Mouse (Mus musculus): ENCODE measurements around the gene Bcl2l10. TPM values are rescaled to one million over a fixed set of nuclear protein-coding genes. Genes with fewer than 3 reads are reported as not detected.

Gene Bcl2l10
- total and polyA plus RNA-seq, 3 experiments = 0.33 TPM; not detected in 2

DNA sequence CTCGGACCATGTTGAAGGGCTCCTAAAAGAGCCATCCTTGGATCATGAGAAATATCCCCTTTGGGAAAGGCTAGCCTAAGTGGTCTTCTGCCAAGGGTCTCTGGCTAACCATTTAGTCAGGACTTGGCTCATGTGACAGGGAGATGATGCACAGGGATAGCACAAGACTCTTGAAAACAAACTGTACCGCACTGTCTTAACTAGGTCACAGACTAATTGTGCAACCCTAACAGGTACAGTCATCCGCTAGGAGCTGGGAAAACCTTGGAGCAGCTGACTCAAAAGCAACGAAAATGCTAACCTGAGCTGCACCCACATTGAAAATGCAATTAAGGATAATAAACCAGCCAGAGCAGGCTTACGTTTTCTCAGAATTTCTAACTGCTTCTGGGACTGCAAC is 18.6 kb downstream of the Bcl2l10 start:
- ATAC-seq (ENCODE audit: extremely low read depth, insufficient number of reproducible peaks, low FRiP score, poor library complexity, severe bottlenecking) (no peak), DNase-seq (ENCODE audit: low spot score) (no peak)
- no peak overlapping the region for H3K4me3 ChIP-seq (ENCODE audit: low read depth, low read length)
- H3K4me1 ChIP-seq (ENCODE audit: insufficient read depth, low read depth, low read length) = peaks cover 17% of the 10 kb centered on the region
- no peaks in the 10 kb centered on the region for H3K36me3 ChIP-seq (replicated peaks)
- no peaks in the 10 kb centered on the region for H3K9me3 ChIP-seq (replicated peaks)
- H3K27me3 ChIP-seq (ENCODE audit: insufficient read depth, low read length) = peaks cover 3% of the 10 kb centered on the region; the same call in 1 of the 2 replicates
- no peak for TF ChIP-seq CTCF (IDR thresholded peaks at IDR 0.05; ENCODE audit: low read depth, low read length)
- no peak for TF ChIP-seq GATA1 (IDR thresholded peaks at IDR 0.05; ENCODE audit: borderline replicate concordance, low read length)
- no peak for TF ChIP-seq TAL1 (conservative IDR thresholded peaks at IDR 0.05; ENCODE audit: low read depth, low read length)
- TF ChIP-seq GATA2 (IDR thresholded peaks at IDR 0.05; ENCODE audit: borderline replicate concordance, low read depth, low read length) = no peak
- TF ChIP-seq POLR2AphosphoS5 (IDR thresholded peaks at IDR 0.05; ENCODE audit: insufficient replicate concordance, low read depth, low read length) = no peak

DNA sequence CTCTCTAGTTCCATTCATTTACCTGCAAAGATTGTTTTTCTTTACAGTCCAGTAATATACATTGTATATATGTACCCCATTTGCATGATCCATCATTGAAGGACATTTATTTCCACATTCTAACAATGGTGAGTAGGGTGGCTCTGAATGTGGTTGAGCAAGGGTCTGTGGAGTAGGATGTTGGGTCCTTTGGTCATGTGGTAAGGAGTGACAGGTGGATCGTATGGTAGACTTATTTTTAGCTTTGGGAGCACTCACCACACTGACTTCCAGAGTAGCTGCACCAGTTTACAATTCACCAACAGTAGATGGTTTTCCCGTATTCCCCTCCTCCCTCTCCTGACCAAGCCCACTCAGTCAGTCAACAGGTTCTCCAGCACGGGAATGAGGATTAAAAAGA is 21.2 kb downstream of the Bcl2l10 start:
- peaks cover 17% of the 10 kb centered on the region for H3K4me1 ChIP-seq (ENCODE audit: insufficient read depth, low read depth, low read length)
- TF ChIP-seq POLR2AphosphoS5 (IDR thresholded peaks at IDR 0.05; ENCODE audit: insufficient replicate concordance, low read depth, low read length) = no peak
- no peak for TF ChIP-seq TAL1 (conservative IDR thresholded peaks at IDR 0.05; ENCODE audit: low read depth, low read length)
- no peak for TF ChIP-seq GATA2 (IDR thresholded peaks at IDR 0.05; ENCODE audit: borderline replicate concordance, low read depth, low read length)
- no peak for TF ChIP-seq CTCF (IDR thresholded peaks at IDR 0.05; ENCODE audit: low read depth, low read length)
- TF ChIP-seq GATA1 (IDR thresholded peaks at IDR 0.05; ENCODE audit: borderline replicate concordance, low read length) = no peak
- H3K27me3 ChIP-seq (ENCODE audit: insufficient read depth, low read length) = peaks cover 16% of the 10 kb centered on the region
- DNase-seq (ENCODE audit: low spot score) (no peak), ATAC-seq (ENCODE audit: extremely low read depth, insufficient number of reproducible peaks, low FRiP score, poor library complexity, severe bottlenecking) (no peak)
- H3K36me3 ChIP-seq (replicated peaks) = no peaks in the 10 kb centered on the region
- H3K4me3 ChIP-seq (ENCODE audit: low read depth, low read length) = no peak overlapping the region
- no peaks in the 10 kb centered on the region for H3K9me3 ChIP-seq (replicated peaks)

DNA sequence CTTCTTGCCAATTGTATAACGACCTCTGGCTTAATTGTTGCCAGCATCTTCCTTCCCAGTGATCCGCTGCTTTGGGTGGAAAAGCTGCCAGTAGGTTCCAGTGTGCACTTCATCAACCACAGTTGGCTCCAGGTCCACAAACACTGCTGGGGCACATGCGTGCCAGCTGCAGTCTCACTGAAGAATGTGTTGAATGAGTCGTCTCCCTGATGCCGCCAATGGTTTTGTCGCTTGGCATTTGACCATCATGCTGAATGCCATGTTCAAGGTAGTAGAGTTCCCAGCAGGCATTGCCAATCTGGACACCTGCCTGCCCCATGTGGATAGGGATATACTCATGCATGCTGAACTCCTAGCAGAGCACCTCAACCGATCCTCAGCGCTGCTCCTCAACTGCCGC is 28.0 kb downstream of the Bcl2l10 start:
- no peaks in the 10 kb centered on the region; the same call in 1 of the 2 replicates for H3K4me1 ChIP-seq (ENCODE audit: insufficient read depth, low read depth, low read length)
- ATAC-seq (ENCODE audit: extremely low read depth, insufficient number of reproducible peaks, low FRiP score, poor library complexity, severe bottlenecking) (no peak), DNase-seq (ENCODE audit: low spot score) (no peak)
- no peak for TF ChIP-seq TAL1 (conservative IDR thresholded peaks at IDR 0.05; ENCODE audit: low read depth, low read length)
- TF ChIP-seq CTCF (IDR thresholded peaks at IDR 0.05; ENCODE audit: low read depth, low read length) = no peak
- no peak for TF ChIP-seq POLR2AphosphoS5 (IDR thresholded peaks at IDR 0.05; ENCODE audit: insufficient replicate concordance, low read depth, low read length)
- TF ChIP-seq GATA1 (IDR thresholded peaks at IDR 0.05; ENCODE audit: borderline replicate concordance, low read length) = no peak
- no peak for TF ChIP-seq GATA2 (IDR thresholded peaks at IDR 0.05; ENCODE audit: borderline replicate concordance, low read depth, low read length)
- H3K4me3 ChIP-seq (ENCODE audit: low read depth, low read length) = no peak overlapping the region
- no peaks in the 10 kb centered on the region for H3K36me3 ChIP-seq (replicated peaks)
- H3K9me3 ChIP-seq (replicated peaks) = peaks cover 12% of the 10 kb centered on the region
- peaks cover 24% of the 10 kb centered on the region for H3K27me3 ChIP-seq (ENCODE audit: insufficient read depth, low read length)

DNA sequence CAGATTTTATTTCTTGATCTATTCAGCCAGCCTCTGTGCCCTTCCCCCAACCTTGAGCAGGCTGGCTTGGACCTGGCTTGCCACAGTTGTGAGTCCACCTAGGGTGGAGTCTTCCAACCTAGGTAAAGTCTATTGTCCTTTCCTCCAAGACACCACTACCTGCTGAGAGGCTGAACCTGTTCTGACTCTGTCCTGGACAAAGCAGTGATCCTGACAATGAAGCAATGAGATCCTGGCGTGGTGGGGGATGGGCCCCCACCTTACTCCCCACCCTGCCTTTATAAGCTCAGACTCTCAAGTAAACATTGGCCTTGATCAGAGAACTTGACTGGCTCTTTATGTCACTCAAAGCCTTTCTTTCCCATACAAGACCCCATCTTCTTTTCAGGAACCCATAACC is 28.9 kb downstream of the Bcl2l10 start:
- Histone ChIP-seq H3K4me3 (ENCODE audit: low read depth, low read length) (no peak overlapping the region), H3K4me1 (ENCODE audit: insufficient read depth, low read depth, low read length) (no peaks in the 10 kb centered on the region; the same call in 1 of the 2 replicates), H3K27me3 (ENCODE audit: insufficient read depth, low read length) (peaks cover 24% of the 10 kb centered on the region), H3K9me3 (replicated peaks) (peaks cover 12% of the 10 kb centered on the region), H3K36me3 (replicated peaks) (no peaks in the 10 kb centered on the region)
- DNase-seq (ENCODE audit: low spot score) = no peak
- TF ChIP-seq GATA1 (IDR thresholded peaks at IDR 0.05; ENCODE audit: borderline replicate concordance, low read length) (no peak), GATA2 (IDR thresholded peaks at IDR 0.05; ENCODE audit: borderline replicate concordance, low read depth, low read length) (no peak), CTCF (IDR thresholded peaks at IDR 0.05; ENCODE audit: low read depth, low read length) (no peak), TAL1 (conservative IDR thresholded peaks at IDR 0.05; ENCODE audit: low read depth, low read length) (no peak), POLR2AphosphoS5 (IDR thresholded peaks at IDR 0.05; ENCODE audit: insufficient replicate concordance, low read depth, low read length) (no peak)
- no peak for ATAC-seq (ENCODE audit: extremely low read depth, insufficient number of reproducible peaks, low FRiP score, poor library complexity, severe bottlenecking)

DNA sequence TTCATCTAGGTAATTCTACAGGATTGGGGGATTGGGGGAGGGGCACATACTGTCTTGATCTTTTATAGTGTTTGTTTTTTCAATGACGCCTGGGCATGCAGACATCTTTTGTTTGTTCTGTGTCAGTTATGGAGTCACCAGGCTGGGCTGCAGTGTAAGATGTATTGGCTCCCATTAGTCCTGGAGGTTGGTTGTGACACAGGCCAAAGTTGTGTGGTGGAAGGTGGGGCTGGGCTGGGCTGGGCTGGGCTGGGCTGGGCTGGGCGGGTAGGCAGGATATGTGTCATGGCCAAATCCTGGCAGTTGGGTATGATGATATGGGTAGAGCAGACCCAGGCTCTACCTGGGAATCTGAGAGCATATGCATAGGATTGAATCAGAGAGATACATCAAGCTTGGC is 31.2 kb downstream of the Bcl2l10 start:
- TF ChIP-seq CTCF (IDR thresholded peaks at IDR 0.05; ENCODE audit: low read depth, low read length) (no peak), POLR2AphosphoS5 (IDR thresholded peaks at IDR 0.05; ENCODE audit: insufficient replicate concordance, low read depth, low read length) (no peak), TAL1 (conservative IDR thresholded peaks at IDR 0.05; ENCODE audit: low read depth, low read length) (no peak), GATA2 (IDR thresholded peaks at IDR 0.05; ENCODE audit: borderline replicate concordance, low read depth, low read length) (no peak), GATA1 (IDR thresholded peaks at IDR 0.05; ENCODE audit: borderline replicate concordance, low read length) (no peak)
- no peak overlapping the region for H3K4me3 ChIP-seq (ENCODE audit: low read depth, low read length)
- H3K27me3 ChIP-seq (ENCODE audit: insufficient read depth, low read length) = peaks cover 10% of the 10 kb centered on the region
- ATAC-seq (ENCODE audit: extremely low read depth, insufficient number of reproducible peaks, low FRiP score, poor library complexity, severe bottlenecking) (no peak), DNase-seq (ENCODE audit: low spot score) (no peak)
- H3K9me3 ChIP-seq (replicated peaks) = peaks cover 12% of the 10 kb centered on the region
- H3K4me1 ChIP-seq (ENCODE audit: insufficient read depth, low read depth, low read length) = no peaks in the 10 kb centered on the region
- no peaks in the 10 kb centered on the region for H3K36me3 ChIP-seq (replicated peaks)

DNA sequence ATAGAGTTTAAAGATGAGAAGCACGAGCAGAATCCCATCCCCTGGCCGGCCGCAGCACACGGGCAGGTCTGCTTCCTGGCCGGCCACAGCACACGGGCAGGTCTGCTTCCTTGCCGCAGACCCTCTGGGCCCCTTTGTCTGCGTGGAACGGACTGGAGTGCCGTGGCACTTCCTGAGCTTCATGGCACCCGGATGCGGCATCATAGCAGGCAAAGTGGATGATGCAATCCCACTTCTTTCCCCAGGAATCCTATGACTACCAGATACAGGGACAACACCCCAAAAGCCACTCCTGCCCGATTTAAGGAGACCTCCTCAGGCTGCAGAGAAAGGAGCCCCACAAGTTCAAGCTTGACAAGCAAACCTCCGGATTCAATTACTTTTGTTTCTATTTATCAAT is 35.3 kb downstream of the Bcl2l10 start:
- Histone ChIP-seq H3K4me3 (ENCODE audit: low read depth, low read length) (no peak overlapping the region), H3K4me1 (ENCODE audit: insufficient read depth, low read depth, low read length) (no peaks in the 10 kb centered on the region), H3K9me3 (replicated peaks) (no peaks in the 10 kb centered on the region), H3K27me3 (ENCODE audit: insufficient read depth, low read length) (peaks cover 5% of the 10 kb centered on the region), H3K36me3 (replicated peaks) (peaks cover 27% of the 10 kb centered on the region)
- no peak for DNase-seq (ENCODE audit: low spot score)
- no peak for ATAC-seq (ENCODE audit: extremely low read depth, insufficient number of reproducible peaks, low FRiP score, poor library complexity, severe bottlenecking)
- TF ChIP-seq POLR2AphosphoS5 (IDR thresholded peaks at IDR 0.05; ENCODE audit: insufficient replicate concordance, low read depth, low read length) (no peak), TAL1 (conservative IDR thresholded peaks at IDR 0.05; ENCODE audit: low read depth, low read length) (no peak), CTCF (IDR thresholded peaks at IDR 0.05; ENCODE audit: low read depth, low read length) (no peak), GATA1 (IDR thresholded peaks at IDR 0.05; ENCODE audit: borderline replicate concordance, low read length) (no peak), GATA2 (IDR thresholded peaks at IDR 0.05; ENCODE audit: borderline replicate concordance, low read depth, low read length) (no peak)
